Mouse (Mus musculus) naive thymus-derived CD4-positive, alpha-beta T cell, adult 2 months (primary cell): ENCODE data around the gene Trpv1.

ENCODE experiments used
- DNase-seq: peaks from one replicate; pipeline ENCODE4 v3.0.0-alpha.2; 2011; ENCODE audit warnings: low read depth

The Trpv1 gene

DNA sequence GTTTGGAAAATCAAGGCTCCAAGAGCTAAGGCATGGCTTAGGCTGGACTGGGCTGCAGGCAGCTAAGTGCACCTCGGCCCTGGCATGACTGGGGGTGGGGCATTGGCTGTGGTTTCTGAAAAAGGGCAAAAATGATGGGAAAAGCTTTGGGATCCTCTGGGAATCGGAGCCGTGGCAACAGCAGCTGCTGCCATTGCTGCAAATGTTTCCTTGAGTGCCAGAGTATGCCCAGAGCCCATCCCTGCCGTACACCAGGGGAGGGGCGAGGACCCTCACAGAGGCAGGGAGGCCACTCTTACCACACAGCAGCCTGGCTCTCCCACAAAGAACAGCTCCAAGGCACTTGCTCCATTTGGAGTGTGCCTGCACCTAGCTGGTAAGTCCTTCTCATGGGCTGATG lies at the start of gene Trpv1:
Gene Trpv1, plus strand, starts transcription at position 301 of the 400 bp plus-strand sequence.
- no peak for DNase-seq

DNA sequence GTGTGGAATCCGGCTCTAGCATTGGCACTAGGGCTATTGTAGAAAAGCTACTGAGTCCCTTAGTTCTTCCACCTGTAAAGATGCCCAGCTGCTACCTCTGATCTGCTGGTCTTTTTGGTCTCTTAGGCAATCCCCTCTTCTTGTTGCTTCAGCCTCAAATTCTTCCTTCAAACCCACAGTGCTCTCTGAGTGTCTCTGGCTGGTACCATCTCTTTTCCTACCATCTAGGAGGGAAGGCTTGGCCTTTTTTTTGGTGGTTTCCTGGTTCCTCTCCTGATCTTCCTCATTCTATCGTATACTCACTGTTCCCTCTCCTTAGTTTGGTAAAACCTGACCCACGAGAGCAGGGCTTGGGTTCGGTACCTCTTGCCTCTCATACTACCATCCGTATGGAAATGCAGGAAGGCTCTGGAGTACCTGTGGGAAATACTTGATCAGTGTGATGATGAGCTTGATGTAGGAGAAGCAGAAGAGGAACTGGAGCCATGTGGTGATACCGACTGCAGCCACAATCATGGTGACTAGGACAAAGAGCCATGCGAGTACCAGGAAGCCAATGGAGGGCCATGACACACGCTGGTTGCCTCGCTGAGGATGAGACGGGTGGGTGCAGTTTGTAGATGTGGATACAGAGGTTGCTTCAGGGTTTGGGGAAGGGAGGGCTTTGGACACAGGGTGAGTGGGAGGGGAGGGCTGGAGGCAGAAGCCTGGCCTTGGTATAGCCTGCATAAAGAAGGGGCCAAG lies 48.0 kb upstream of the Trpv1 start:
- no peak for DNase-seq

- DNase-seq: no peak
These were observed 46.9 kb upstream of the Trpv1 start for GRCm38 (mm10) chr11:73187231-73187630.

DNA sequence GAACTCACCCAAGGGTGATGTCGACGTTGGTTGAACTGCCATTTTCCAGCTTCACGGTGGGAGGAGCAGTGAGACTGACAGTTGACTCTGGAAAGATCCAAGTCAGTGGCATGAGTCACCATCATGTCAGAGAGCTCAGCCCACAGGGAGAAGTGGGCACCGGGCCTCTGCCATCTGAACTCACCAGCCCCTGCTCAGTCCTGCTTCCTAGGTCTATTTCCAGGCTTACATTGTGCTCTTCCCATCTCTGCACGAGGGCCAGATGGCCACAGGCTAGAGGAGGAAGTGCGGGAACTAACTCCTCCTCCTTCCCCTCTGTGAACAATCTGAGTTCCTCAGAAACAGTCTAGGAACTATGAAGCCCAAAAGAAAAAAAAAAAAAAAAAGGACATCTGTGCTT lies 41.0 kb upstream of the Trpv1 start:
- no peak for DNase-seq

DNA sequence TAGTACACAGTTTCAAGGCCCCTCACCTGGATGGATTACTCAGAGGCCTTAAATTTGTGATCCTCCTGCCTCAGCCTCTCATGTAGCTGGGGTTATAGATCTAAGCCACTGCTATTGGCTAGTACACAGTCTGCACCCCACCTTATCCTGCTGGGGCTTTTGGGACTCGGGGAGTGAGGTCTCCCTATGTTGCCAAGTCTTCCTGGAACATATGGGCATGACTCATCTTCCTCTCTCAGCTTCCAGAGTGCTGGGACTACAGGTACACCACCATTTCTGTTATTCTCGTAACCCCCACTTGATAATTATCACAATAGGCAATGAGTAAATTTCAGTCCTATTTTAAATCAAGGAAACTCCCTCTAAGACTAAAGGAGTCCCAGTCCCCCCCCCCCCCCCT lies 39.6 kb upstream of the Trpv1 start:
- DNase-seq: no peak

DNA sequence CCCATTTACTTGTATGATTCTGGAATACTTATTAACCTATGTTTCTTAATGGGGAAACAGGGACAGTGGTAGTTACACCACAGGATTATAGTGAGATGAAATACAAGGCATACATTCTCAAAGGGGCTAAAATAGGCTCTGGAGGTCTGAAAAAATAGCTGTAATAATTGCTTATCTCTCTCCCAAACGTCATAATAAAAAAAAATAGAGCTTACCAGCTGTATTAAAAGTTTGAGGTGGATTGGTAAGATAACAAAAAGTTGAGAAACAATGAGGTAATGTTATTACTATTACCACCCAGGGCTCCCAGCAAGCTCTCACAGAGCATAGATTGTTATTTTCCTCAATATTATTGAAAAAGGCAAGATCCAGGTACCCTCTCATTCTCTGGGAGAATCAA lies 35.9 kb upstream of the Trpv1 start:
- no peak for DNase-seq

DNA sequence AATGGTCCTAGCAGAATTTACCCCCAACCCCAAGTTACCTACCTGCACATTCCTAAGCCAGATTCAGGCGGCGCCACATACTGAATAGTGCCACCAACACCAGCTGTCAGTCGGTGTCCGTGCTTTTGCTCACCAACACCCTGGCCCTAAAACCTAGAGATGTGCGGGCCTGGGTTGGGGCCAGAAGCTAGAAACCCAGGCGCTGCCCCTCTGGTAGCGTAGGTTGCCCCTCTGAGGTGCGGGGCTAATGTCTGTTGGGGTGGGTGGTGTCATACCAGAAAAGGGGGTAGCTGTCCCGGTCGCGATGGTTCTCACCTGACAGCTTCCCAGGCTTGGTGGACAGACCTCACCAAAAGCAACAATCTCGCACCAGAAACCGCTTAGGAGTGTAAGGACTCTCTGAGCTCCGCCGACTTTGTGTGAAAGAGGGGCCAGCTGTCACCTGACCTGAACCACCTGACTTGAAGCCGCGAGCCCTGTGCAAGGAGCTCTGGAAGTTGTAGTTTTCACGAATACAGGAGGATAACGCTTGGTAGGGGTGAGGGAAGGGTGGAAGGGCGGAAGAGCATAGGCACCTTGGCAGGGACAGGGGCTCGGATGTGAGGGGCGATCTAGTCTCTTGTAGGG lies 35.4 kb upstream of the Trpv1 start, which contains the start of gene Ctns:
Gene Ctns, minus strand, starts transcription at position 440 of the 627 bp plus-strand sequence.
- no peak for DNase-seq

DNA sequence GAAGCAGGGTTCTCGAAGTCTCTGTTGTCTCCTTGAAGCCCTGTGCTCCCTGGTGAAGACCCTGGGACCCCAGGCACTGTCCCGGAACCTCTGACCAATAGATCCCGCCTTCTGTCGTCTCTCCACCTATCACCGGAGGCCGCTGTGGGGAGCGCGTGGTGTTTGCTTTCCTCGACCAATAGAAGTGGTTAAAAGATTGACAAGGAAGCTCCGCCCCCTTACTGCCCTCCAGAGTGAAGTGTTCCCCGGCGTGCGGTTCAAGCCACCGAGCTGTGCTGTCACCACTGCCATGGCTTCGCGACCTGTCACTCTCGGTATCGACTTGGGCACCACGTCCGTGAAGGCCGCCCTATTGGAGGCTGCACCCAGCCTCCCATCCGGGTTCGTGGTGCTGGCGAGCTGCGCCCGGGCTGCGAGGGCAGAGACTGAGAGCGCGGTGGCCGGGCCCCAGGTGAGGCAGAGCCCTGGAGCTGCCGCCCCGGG lies 34.8 kb upstream of the Trpv1 start, which contains the start of gene Shpk:
Gene Shpk, plus strand, starts transcription at position 231 of the 483 bp plus-strand sequence.
- DNase-seq: peak; percentile 96

- peak; percentile 79 for DNase-seq
These were observed 34.2 kb upstream of the Trpv1 start for GRCm38 (mm10) chr11:73199879-73200278.

DNA sequence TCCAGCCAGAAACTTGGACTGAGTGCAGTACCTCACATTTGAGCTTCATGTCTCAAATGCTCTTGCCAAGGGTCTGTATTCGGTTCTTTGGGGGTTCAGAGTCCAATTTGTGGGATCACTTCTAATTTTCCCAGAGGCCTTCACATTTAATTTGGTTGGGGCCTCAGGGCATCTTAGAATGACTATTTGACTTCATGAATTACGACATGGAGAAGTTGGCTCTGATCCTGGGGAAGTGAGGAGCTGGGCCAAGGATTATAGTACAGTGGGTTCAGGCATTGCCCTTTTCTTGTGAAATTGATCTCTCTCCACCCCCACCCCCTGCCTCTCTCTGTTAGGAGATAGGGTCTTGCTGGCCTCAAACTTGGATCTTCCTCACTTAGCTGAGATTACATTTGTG lies 33.1 kb upstream of the Trpv1 start:
- DNase-seq: no peak

- peak; percentile 6 for DNase-seq
These were observed 32.5 kb upstream of the Trpv1 start for GRCm38 (mm10) chr11:73201597-73201996.

DNA sequence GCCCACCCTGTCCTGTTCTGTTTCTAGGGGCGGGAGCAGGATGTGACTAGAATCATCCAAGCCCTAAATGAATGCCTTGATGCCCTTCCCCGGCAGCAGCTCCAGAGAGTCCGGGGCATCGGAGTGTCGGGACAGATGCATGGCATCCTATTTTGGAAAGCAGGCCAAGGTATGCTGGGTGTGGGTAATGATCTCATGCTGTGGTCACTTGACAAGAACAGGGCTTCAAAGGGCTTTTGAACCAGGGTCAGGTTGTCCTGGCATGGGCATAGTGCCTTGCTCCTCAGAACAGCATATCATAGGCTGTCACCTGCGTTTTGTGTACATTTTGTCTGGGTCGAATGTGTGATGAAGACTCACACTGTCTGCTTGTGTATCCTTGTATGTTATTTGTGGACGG lies 30.2 kb upstream of the Trpv1 start:
- DNase-seq: no peak

DNA sequence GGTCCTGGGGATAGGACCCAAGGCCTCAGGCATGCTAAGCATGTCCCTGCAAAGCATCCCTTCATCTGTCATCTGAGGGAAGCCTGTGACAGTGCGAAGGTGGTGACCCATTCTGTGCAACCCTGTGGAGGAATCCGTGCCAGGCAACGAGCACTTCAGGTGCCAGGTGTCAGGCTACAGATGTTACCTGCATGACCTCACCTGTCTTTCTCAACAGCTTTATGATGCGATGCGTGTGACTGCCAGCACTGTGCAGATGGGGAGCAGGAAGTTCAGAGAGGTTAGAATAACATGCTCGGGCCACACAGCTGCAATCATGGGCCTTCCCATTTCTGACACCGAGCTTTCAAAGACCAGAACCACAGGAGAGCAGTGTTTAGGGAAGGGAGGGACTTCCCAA lies 28.9 kb upstream of the Trpv1 start:
- DNase-seq: no peak

DNA sequence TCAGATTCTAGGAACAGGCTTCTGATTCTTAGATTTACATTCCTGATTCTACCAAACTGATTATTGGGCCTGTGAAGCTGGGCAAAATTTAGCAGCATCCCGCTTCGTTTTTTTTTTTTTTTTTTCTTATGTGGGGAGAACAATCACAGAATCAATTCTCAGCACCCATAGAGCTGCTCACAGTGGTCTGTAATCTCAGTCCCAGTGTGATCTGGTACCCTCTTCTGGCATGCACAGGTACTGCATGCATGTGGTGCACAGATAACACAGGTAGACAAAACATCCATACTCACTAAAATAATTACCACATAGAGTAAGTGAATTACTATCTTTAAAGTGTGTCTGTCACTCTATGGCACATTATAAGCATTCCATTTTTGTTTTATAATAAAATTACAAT lies 26.5 kb upstream of the Trpv1 start:
- DNase-seq: peak; percentile 39

- DNase-seq: no peak
These were observed 20.1 kb upstream of the Trpv1 start for GRCm38 (mm10) chr11:73213956-73214355.

GRCm38 (mm10) chr11:73219671-73220070 lies 14.4 kb upstream of the Trpv1 start:
- peak; percentile 17 for DNase-seq

GRCm38 (mm10) chr11:73220651-73221050 lies 13.4 kb upstream of the Trpv1 start:
- DNase-seq: no peak

DNA sequence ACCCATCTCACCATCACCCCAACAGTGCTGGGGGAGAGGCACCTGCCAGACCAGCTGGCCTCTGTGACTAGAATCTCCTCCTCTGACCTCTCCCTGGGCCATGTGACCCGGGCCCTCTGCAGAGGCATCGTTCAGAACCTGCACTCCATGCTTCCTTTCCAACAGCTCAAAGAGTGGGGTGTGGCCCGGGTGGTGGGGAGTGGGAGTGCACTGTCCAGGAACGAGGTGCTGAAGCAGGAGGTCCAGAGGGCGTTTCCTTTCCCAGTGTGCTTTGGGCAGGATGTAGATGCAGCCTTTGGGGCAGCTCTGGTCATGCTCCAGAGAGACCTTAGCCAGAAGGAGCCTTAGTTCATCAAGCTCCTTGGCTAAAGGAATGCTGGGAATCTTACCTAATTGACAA lies 11.2 kb upstream of the Trpv1 start:
- no peak for DNase-seq

- DNase-seq: peak; percentile 22
These were observed 10.1 kb upstream of the Trpv1 start for GRCm38 (mm10) chr11:73223966-73224365.

DNA sequence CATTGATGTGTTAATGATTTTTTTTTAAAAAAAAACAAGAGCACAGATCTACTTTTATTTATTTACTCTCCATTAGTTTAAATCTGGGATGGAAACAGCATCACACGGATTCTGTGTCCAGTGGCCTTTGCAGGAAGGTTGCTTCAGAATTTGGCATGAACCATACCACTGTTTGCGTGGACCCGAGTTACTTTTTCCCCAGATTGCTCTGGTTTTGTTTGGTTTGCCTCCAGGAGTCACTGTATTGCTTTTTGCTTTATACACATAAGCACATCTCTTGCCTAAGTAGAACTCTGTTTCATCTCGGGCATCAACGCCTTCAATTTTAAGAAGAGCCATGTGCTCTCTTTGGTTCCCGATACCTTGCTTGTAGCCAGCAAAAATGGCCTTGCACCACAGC lies 8.2 kb upstream of the Trpv1 start:
- no peak for DNase-seq

DNA sequence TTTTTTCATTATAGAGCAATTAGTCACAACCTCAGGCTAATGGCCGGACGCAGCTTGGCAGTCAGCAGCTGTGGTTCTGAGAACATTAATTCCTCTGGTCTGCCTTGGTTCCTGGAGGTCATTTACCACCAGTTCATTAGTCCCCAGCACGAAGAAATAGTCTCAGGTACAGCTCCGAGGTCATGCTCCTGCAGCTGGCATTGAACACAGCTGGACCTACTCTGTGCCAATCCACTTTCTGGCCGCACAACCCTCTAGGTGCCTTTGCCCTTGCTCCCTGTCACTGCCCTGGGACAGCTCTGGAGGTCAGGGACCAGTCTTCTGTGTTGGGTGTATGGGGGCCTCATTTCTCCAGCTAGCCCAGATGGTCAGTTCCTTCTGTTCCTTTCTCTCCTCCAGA lies 5.2 kb upstream of the Trpv1 start:
- no peak for DNase-seq

GRCm38 (mm10) chr11:73230081-73230480 lies 4.0 kb upstream of the Trpv1 start:
- no peak for DNase-seq

DNA sequence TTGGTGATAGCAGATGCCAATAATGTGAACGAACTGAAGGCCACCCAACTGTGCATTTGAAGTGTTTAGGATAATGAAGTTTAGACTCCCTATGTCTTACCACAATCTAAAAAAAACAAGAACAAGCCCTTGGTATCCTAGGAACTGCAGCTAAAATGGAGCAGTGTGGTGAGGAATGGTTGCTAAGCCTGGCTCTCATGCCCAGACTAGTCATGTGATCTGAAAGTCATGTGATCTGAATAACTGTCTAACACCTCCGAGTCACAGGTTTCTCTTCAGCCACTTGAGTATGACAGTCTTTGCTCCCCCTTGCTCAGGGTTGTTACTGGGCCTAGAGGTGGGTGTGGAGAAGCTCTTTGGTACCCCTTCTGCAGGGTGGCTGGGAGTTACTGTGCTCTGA lies 1.6 kb upstream of the Trpv1 start:
- DNase-seq: no peak
